Mouse (Mus musculus) mouse embryonic stem cell (cell line): ENCODE measurements at regions not wholly inside any gene's neighbourhood (a gene's known extent, or its start where the extent isn't known, plus 50 kb on each side); places are given as distances from the start of the nearest gene placed in this dataset.
"Not testable (repeated sequence)": the region's sequence is repeated elsewhere in the genome, so short reads cannot be mapped to it uniquely, and the experiment has no call there.

ENCODE experiments used
- in situ Hi-C, 2 experiments: fragments of 300-500 bp; cut with MboI; formaldehyde crosslinking; loops; 1 replicate in 1 of 2; 3 replicates in 1 of 2; pipeline ENCODE4 v1.14.3; 2019 to 2020; ENCODE audit warnings: low sequenced_read_pairs in 2 of 2, low pct_unique_long_range_greater_than_20kb in 1 of 2, mixed read lengths in 1 of 2; ENCODE audit not compliant: unreplicated experiment in 1 of 2

DNA sequence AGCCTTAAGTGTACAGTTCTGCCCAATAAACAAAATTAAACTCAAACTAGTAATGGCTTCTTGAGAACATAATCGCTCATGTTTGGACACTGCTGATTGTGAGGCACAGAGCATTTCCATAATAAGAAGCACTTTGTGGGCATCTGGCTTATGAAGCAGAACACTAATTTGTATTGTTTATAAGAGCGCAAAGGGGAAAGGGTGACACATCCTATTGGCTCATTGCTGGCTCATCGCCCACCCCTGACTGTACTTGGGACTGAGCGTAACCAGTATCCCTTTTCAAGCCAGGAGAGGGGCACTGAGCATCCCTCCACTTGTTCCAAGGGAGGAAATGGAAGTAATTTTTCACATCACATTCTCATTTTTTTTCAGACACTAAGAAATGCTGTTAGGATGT, 288.0 kb downstream of the Sfmbt2 start:
- in situ Hi-C loops: no loop called here

DNA sequence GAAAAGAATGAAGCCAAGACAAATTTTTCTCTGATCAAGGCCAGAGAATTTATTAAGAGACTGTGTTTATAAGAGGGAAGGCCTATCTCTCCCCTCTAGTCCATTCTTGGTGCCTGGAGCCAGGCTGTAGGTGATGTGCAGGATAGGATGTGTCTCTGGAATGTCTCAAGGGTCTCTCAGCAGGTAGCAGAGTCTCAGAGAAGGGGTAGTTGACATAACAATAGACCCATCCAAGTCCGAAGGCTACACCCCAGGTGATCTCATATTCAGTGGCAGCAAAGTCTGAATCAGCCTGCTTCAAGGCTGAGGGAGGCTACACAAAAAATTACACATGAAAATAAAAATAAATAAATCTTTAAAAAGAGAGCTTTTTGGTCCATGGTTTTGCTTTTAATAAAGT, 297.6 kb downstream of the Sfmbt2 start:
- in situ Hi-C loops: not testable (repeated sequence)

DNA sequence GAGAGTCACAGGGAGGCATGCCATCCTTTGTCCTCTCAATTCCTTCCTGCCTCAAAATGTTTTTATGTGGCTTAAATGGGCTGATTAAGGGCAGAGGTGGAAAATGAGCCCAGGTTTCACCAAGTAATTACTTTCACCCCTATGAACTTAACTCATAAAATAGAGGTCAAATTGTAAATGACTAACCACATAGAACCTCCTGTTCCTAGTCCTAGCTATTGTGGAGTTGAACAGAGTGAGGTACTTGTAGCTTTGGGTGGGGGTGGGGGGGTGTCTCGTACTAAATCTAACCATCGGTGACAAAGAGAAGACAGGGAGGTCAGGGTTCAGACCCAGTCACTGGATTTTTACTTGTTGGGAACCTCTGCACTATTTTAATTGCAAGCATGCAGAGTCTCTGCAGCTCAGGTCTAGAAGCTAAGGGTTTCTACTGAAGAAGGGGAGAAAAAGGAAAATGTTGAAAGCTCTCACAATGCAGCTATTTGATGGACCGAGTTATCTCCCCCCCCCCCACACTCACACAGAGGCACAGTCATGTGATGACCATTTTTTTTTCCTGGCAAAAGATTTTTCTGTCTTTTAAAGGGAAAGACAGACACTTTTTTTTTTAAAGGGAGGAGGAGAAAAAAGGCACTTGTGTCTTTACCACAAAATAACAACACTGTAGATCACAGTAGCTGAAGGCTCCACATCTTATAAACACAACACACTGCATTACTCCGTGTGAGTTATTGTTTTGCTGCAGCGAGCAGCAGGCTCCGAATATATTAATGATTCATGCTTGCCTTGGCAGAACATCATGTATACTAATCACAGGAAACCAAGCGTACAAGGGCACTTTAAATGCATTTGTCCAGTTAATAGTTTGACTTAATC, 300.4 kb downstream of the Sfmbt2 start:
- in situ Hi-C loops: no loop called here

DNA sequence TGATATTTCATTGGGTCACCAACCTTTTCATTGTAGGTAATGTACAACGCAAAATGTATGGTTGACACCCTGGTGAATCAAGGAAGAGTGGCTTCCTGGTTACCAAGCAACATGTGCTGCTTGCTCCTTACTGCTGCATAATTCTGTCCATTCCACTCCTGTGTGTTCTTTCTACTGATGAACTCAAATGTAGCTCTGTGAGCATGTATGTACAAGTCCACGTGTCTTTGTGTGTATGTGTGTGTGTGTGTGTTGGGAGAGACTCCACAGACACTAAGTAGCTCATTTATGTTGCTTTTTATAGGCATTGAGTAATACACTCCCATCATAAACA, 301.0 kb downstream of the Sfmbt2 start:
- in situ Hi-C loops: no loop called here

- in situ Hi-C loops: no loop called here
Observed at GRCm38 (mm10) chr2:10672196-10672595, 301.9 kb downstream of the Sfmbt2 start.

DNA sequence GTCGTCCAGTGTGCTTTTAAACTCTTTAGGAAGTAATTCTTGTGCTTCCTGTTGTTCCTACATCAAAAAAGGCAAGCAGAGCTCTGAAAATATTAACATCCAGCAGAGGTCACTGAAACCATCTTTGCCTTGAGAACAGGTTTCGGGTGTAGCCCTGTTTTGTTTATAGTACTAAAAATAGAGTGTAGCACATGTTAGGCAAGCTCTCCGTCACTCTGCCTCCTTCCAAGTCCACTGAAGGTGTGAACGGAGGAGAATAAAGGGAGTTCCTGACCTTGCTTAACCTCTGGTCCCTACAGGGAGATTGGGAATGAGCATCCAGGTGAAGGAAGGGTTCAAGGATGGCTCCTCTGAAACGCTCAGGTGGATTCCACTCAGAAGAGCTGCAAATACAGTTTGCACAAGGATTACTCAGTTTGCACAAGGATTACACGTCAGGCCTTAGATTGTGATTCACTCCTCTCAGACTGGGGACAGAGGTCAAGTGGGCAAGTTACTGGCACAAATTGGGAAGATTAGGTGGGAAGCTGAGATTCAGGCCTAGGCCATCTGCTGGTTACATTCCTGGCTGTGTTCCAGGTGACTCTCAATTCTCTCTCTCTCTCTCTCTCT, 304.5 kb downstream of the Sfmbt2 start:
- in situ Hi-C loops: no loop called here

GRCm38 (mm10) chr2:10701459-10701858, 331.1 kb downstream of the Sfmbt2 start:
- in situ Hi-C loops: no loop called here

- in situ Hi-C loops: no loop called here
Observed at GRCm38 (mm10) chr2:10718366-10718765, 348.1 kb downstream of the Sfmbt2 start.

GRCm38 (mm10) chr2:10734337-10734736, 364.0 kb downstream of the Sfmbt2 start:
- in situ Hi-C loops: not testable (repeated sequence)

DNA sequence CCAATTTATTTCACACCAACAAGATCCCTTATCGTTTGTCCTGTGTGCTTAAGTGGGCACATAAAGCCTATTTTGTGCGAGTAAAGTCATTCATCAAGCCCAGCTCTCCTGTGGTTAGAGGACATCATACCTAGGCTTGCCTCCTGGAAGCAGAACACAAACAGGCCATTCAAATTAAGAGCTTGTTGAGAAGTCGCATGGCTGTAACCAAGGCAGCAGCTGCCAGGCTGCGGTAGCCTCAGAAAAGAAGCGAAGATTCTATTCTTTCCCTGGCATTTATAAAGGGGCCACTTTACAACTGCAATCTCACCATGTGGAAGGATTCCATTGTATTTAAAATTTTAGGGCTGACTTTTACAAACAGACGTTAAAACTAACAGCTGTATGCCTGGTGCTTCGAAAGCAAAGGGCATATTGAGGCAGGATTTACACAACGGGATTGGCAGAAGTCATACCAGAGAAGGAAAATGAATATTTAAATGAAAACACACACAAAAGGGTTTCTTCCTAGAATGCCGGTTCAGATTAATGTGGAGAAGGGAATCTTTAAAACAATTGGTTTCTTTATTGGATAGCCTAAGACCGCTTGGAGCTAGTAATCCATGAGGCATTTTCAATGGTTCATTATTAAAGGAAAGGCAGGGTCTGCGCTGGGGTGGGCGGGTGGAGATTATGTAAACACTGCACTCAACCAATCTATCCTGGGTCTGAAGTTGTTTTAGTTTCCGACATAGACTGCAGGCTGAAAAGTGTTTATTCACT, 366.6 kb downstream of the Sfmbt2 start:
- in situ Hi-C loops: no loop called here

DNA sequence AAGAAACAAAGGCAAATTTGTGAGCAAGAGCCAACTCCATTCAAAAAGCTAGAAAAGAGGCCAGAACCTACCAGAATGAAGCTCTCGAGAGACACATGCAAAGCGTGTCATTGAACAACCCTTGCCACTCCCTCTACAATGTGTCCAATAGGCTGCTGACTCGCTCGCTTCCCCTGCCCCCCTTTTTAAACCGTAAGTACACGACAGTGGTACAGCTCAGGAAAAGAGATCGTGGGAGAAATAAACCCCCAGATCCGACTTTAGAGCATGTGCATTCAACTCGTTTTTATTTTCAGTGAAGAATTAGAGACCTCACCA, 367.1 kb downstream of the Sfmbt2 start:
- in situ Hi-C loops: no loop called here

DNA sequence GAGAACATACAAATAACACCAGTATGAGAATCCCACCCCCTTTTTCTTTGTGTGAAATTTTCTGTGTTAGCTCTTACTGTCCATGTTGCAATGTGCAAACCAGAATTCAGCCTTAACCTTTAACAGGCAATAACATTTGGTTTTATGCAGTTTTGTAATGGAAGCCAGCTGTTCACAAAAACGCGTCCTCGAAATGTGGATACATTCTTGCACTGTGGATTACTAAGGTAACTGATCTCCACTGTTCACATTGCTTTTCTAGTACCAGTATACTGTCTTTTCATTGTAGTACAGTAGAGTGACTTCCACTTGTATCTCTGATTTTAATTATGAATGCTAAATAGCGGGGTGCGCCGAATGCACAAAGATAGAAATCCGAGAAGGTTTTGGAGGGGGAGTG, 374.8 kb downstream of the Sfmbt2 start:
- in situ Hi-C loops: no loop called here

DNA sequence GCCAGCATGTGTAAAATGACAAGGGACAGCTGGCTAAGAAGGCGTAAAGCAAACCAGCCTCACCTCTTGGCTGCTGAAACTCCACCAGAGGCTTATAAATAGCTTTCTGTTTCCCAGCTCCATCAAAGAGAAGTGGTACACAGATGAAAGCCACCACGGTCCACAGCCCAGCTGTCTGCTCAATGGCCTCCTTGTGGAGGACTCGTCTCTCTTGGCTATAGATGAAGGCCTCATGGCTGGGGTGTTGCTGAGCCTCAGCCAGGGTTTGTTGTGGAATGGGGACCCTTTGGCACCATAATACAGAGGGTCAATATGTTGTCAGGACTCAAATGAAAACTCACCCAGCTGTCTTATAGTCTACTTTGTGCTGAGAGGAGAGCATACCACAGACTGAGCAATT, 385.1 kb downstream of the Sfmbt2 start:
- in situ Hi-C loops: no loop called here

DNA sequence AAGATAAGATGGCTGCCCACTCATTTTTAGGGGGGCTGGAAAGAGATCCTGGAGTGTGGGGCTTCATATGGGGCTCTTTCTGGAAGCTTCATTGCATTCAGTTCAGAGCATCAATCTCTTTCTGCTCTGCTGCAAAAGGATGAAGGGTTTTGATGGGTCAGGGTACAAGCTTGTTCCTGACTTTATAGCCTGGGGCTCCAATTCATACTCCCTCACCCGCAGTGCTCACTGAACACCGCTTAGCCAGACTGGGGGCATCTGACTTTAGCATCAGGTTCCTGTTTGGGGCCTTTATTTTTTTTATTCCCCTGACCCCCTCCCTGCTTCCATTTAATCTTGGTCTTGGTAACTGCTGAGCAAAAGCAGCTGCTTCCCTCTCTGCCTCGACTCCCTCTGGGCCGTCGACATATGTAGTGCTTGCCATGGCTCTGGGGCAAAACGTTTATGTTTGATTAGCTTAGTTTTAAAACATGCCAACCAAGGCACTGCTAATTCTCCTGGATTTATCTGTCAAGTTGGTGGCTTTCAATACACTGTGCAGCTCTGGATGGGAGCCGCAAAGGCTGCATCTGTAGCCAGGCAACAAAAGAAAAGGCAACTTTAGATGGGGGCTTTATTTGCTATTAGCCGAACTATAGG, 387.0 kb downstream of the Sfmbt2 start:
- in situ Hi-C loops: no loop called here

- in situ Hi-C loops: no loop called here
Observed at GRCm38 (mm10) chr2:10757886-10758285, 387.6 kb downstream of the Sfmbt2 start.

- in situ Hi-C loops: no loop called here
Observed at GRCm38 (mm10) chr2:10762236-10762635, 391.9 kb downstream of the Sfmbt2 start.

DNA sequence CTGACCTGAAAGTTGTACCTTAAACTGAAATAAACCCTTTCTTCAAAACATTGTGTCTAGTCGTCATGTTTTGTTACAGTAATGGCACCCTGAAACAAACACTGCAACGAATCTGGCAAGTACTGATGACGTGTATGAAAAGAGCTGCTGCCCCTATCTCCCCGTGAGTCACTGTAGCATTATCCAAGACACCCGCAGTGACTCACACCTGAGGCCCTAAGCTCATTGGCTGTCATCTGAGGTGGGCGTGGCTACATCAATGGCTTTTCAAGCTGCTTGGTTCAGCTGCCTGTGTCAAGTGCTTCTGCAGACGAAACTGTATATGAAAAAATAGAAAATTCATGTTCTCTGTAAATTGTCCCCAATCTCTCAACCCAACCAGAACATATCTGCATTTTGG, 388.8 kb upstream of the Prkcq start:
- in situ Hi-C loops: no loop called here

DNA sequence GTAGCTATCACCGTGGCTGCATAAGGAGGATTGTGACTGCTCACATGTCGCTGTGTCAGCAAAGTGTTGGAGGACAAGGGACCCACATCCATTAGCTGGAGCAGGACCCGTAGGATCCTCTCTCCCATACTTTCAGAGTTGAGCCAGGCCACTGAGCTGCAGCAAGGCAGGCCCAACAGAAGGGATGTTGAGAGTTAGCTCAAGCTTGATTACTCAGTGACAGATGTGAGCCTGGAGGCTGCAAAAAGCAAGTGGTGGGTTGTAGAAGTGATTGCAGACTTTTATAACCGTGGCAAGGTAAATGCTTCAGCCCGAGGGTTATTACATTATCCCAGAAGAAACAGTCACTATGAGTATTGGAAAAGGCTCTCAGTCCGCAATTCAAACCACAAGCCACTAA, 388.3 kb upstream of the Prkcq start:
- in situ Hi-C loops: no loop called here

DNA sequence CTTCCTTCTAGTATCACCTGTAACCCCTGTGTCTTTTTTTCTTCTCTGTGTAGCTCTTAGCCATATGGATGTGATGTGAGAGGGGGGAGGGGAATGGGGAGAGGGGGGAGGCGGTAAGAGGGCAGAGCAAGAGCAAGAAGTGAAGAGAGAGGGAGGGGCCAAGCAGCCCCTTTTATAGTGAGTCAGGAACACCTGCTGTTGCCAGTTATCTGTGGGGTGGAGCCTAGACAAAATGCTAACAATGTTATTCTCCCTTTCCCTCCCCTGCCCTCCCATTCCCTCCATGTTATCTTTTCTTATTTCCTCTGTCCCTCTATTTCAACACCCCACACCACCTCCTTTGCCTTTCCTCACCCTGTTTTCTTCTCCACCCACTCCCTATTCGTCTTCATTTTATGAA, 387.6 kb upstream of the Prkcq start:
- in situ Hi-C loops: no loop called here
